Mouse (Mus musculus) midbrain, embryonic 11.5 days (tissue): ENCODE results near the gene G6pc3. TPM values are rescaled to one million over a fixed set of nuclear protein-coding genes. Genes with fewer than 3 reads are reported as not detected.

Experiments used
- ATAC-seq: fragments of 200-750 bp; cut with Nextera tagmentation; 2 replicates; pipeline ENCODE4 v1.8.0; 2017; ENCODE audit warnings: moderate TSS enrichment, moderate library complexity; ENCODE audit not compliant: low FRiP score
- DNase-seq: peaks from one replicate; pipeline ENCODE4 v3.0.0; 2015; ENCODE audit warnings: low spot score; ENCODE audit errors: missing footprints
- H3K27ac ChIP-seq: fragments of 300-500 bp; sonication (generic); 2 replicates; pipeline ENCODE4 v1.5.1; 2014; ENCODE audit warnings: low read depth, low read length
- H3K27me3 ChIP-seq: fragments of 300-500 bp; sonication (generic); 2 replicates; pipeline ENCODE4 v1.6.1; 2014; ENCODE audit warnings: mild to moderate bottlenecking, low read length, moderate library complexity, mixed read lengths; ENCODE audit not compliant: control insufficient read depth, insufficient read depth
- H3K36me3 ChIP-seq: fragments of 300-500 bp; sonication (generic); 2 replicates; pipeline ENCODE4 v1.6.1; 2014; ENCODE audit warnings: mild to moderate bottlenecking, low read length, moderate library complexity, mixed read lengths; ENCODE audit not compliant: control insufficient read depth, insufficient read depth
- H3K4me1 ChIP-seq: fragments of 300-500 bp; sonication (generic); 2 replicates; pipeline ENCODE4 v1.6.1; 2014; ENCODE audit warnings: low read length; ENCODE audit not compliant: control insufficient read depth, insufficient read depth
- H3K4me2 ChIP-seq: fragments of 300-500 bp; sonication (generic); 2 replicates; pipeline ENCODE4 v1.6.1; 2014; ENCODE audit warnings: mild to moderate bottlenecking, moderate library complexity
- H3K4me3 ChIP-seq: fragments of 300-500 bp; sonication (generic); 2 replicates; pipeline ENCODE4 v1.5.1; 2014; ENCODE audit warnings: low read depth, low read length
- H3K9ac ChIP-seq: fragments of 300-500 bp; sonication (generic); 2 replicates; pipeline ENCODE4 v1.6.1; 2014; ENCODE audit warnings: low read length
- H3K9me3 ChIP-seq: fragments of 300-500 bp; sonication (generic); 2 replicates; pipeline ENCODE4 v1.6.1; 2016; ENCODE audit warnings: low read length; ENCODE audit not compliant: control insufficient read depth
- WGBS: fragments of 180-500 bp; shearing (Covaris S2); extraction: QIAGEN DNeasy Blood & Tissue Kit; methylation state at CpG from one replicate; pipeline ENCODE4 v1.1.7; 2014; 5-methylcytosine and 5-hydroxymethylcytosine counted together
- microRNA-seq: library from miRNA; unstranded; fragments of <30 nt; microRNA quantifications from one replicate; pipeline ENCODE4, GENCODE M21; 2017
- polyA plus RNA-seq: library from polyadenylated mRNA; unstranded; fragments of >200 nt; fragmentation: Nextera tagmentation; extraction: Ambion mirVana; gene quantifications from 2 replicates; pipeline ENCODE4 v1.2.1, GENCODE M21; 2014

Gene G6pc3
- polyA plus RNA-seq, 1 experiment from 2014 or later: 31.5 TPM

- WGBS: 47% methylated on average over 5 of the region's 5 CpGs
- H3K9ac ChIP-seq: no peak overlapping the region
- no peak for ATAC-seq
Observed at GRCm38 (mm10) chr11:102241874-102242273, 52.5 kb downstream of the G6pc3 start.

More at GRCm38 (mm10) chr11:102241874-102242273, 52.5 kb downstream of the G6pc3 start:
- Histone ChIP-seq H3K9me3 (no peaks in the 10 kb centered on the region), H3K27ac (no peak overlapping the region), H3K4me2 (no peak overlapping the region), H3K4me3 (no peak overlapping the region), H3K36me3 (no peaks in the 10 kb centered on the region), H3K4me1 (peaks cover 12% of the 10 kb centered on the region), H3K27me3 (peaks cover 3% of the 10 kb centered on the region; the same call in 1 of the 2 replicates)
- no peak for DNase-seq

Small RNA genes within 50 kb of the gene (microRNA-seq; reads per million reads assigned to microRNA genes)
- gene Mir8101: 0.57 reads per million

Other genes starting within 250 kb of the G6pc3 start
- not detected in 2 replicates for gene Sost, start 222.6 kb upstream of the G6pc3 start, polyA plus RNA-seq
- not detected in 2 replicates for gene Cfap97d1, start 205.3 kb upstream of the G6pc3 start, polyA plus RNA-seq
- gene Dusp3, start 202.6 kb upstream of the G6pc3 start, polyA plus RNA-seq: 11.1 and 11.6 TPM in 2 replicates
- 14.4 and 15.5 TPM in 2 replicates for gene Mpp3, start 161.2 kb upstream of the G6pc3 start, polyA plus RNA-seq
- 0.11 and 0.19 TPM in 2 replicates for gene Cd300lg, start 148.1 kb upstream of the G6pc3 start, polyA plus RNA-seq
- gene Mpp2, start 101.1 kb upstream of the G6pc3 start, polyA plus RNA-seq: 9.4 and 10.8 TPM in 2 replicates
- gene Ppy, start 88.3 kb upstream of the G6pc3 start, polyA plus RNA-seq: not detected in 2 replicates
- gene Pyy, start 81.8 kb upstream of the G6pc3 start, polyA plus RNA-seq: 0.44 TPM in 1 of 2 replicates, not detected in the other
- gene Nags, start 44.1 kb upstream of the G6pc3 start, polyA plus RNA-seq: not detected in 2 replicates
- gene Tmem101, start 33.2 kb upstream of the G6pc3 start, polyA plus RNA-seq: 33.5 and 35.9 TPM in 2 replicates
- 73.5 and 74.8 TPM in 2 replicates for gene Lsm12, start 4.3 kb upstream of the G6pc3 start, polyA plus RNA-seq
- gene Hdac5, start 40.5 kb downstream of the G6pc3 start, polyA plus RNA-seq: 25.6 and 31.9 TPM in 2 replicates
- gene BC030867, start 59.3 kb downstream of the G6pc3 start, polyA plus RNA-seq: 17.4 and 18.4 TPM in 2 replicates
- gene Asb16, start 79.1 kb downstream of the G6pc3 start, polyA plus RNA-seq: 0.08 TPM in 1 of 2 replicates, not detected in the other
- gene Tmub2, start 95.3 kb downstream of the G6pc3 start, polyA plus RNA-seq: 54.0 and 55.7 TPM in 2 replicates
- 13.3 and 15.2 TPM in 2 replicates for gene Atxn7l3, start 107.0 kb downstream of the G6pc3 start, polyA plus RNA-seq
- 84.7 and 86.1 TPM in 2 replicates for gene Ubtf, start 130.1 kb downstream of the G6pc3 start, polyA plus RNA-seq
- gene Slc4a1, start 176.6 kb downstream of the G6pc3 start, polyA plus RNA-seq: 30.6 and 31.3 TPM in 2 replicates
- gene Rundc3a, start 203.8 kb downstream of the G6pc3 start, polyA plus RNA-seq: 42.0 and 43.0 TPM in 2 replicates
- 167 and 193 TPM in 2 replicates for gene Slc25a39, start 218.3 kb downstream of the G6pc3 start, polyA plus RNA-seq
- 36.8 and 39.3 TPM in 2 replicates for gene Grn, start 240.7 kb downstream of the G6pc3 start, polyA plus RNA-seq